Mouse (Mus musculus): Measurements from ENCODE around the gene Tnfsf12. TPM values are rescaled to one million over a fixed set of nuclear protein-coding genes. Genes with fewer than 3 reads are reported as not detected.
"Not testable (repeated sequence)": the region's sequence is repeated elsewhere in the genome, so short reads cannot be mapped to it uniquely, and the experiment has no call there.

Gene Tnfsf12
- polyA plus RNA-seq, 1 experiment from 2014 or later, result 2.6 TPM

GRCm38 (mm10) chr11:69708614-69709265 lies 13.1 kb upstream of the Tnfsf12 start:
- H3K36me3 ChIP-seq (ENCODE audit: control insufficient read depth, insufficient read depth, low read length), result no peaks in the 10 kb centered on the region
- no peaks in the 10 kb centered on the region for H3K27me3 ChIP-seq (ENCODE audit: control insufficient read depth, insufficient read depth, low read length)
- H3K4me2 ChIP-seq (ENCODE audit: low read depth, severe bottlenecking), result no peak overlapping the region
- DNase-seq (ENCODE audit: low spot score) (no peak), ATAC-seq (ENCODE audit: insufficient number of reproducible peaks, low FRiP score, low TSS enrichment, low read depth) (no peak)
- H3K27ac ChIP-seq (replicated peaks; ENCODE audit: low read depth, low read length), result no peak overlapping the region
- H3K9ac ChIP-seq (ENCODE audit: low read length), result no peak overlapping the region
- no peaks in the 10 kb centered on the region for H3K9me3 ChIP-seq (ENCODE audit: control insufficient read depth, low read length)
- H3K4me3 ChIP-seq (ENCODE audit: low read depth, low read length), result no peak overlapping the region
- WGBS, result 66% methylated on average over 3 of the region's 3 CpGs
- H3K4me1 ChIP-seq (ENCODE audit: control insufficient read depth, insufficient read depth, low read length), result peaks cover 8% of the 10 kb centered on the region; the same call in 1 of the 2 replicates

DNA sequence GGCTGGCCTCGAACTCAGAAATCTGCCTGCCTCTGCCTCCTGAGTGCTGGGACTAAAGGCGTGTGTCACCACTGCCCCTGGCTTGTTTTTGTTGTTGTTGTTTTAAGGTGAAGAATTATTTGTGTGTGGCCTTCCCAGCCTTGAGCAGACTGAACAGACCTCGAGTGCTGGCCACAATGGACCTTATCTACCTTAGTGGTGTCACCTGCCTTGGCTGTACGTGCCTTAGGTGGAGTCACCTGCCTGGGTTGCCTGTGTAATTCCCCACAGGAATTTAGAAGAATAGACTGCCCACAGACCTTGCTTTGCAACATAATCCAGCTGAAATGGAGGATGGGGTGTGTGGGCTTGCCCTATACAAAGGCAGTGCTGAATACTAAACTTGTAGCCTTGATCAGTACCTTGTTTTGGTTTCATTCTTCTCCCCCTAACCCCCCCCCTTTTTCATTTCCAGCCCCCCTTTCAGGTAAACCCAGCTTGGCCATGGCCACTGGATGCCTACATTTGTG lies 12.3 kb upstream of the Tnfsf12 start:
- Histone ChIP-seq H3K9me3 (ENCODE audit: control insufficient read depth, low read length) (no peaks in the 10 kb centered on the region), H3K27ac (replicated peaks; ENCODE audit: low read depth, low read length) (no peak overlapping the region), H3K9ac (ENCODE audit: low read length) (no peak overlapping the region), H3K4me2 (ENCODE audit: low read depth, severe bottlenecking) (no peak overlapping the region), H3K36me3 (ENCODE audit: control insufficient read depth, insufficient read depth, low read length) (no peaks in the 10 kb centered on the region), H3K4me1 (ENCODE audit: control insufficient read depth, insufficient read depth, low read length) (peaks cover 8% of the 10 kb centered on the region; the same call in 1 of the 2 replicates), H3K4me3 (ENCODE audit: low read depth, low read length) (no peak overlapping the region), H3K27me3 (ENCODE audit: control insufficient read depth, insufficient read depth, low read length) (no peaks in the 10 kb centered on the region)
- ATAC-seq (ENCODE audit: insufficient number of reproducible peaks, low FRiP score, low TSS enrichment, low read depth), result no peak
- 93% methylated on average over 4 of the region's 4 CpGs for WGBS
- DNase-seq (ENCODE audit: low spot score), result no peak

DNA sequence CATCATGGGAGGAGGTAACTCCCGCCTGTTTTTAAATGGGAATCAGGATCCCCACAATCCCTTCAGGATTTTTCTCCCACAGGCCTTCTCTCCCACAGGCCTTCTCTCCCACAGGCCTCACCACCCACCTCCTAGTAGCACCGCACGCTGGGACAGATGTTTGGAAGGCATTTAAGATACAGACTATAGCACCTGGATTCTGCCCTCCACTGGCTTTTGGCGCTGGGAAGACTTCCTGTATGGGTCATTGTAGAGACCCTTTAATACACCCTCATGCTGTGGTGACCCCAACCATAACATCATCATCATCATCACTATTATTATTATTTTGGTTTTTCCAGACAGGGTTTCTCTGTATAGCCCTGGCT lies 11.8 kb upstream of the Tnfsf12 start:
- no peak overlapping the region for H3K4me3 ChIP-seq (ENCODE audit: low read depth, low read length)
- WGBS, result 90% methylated on average over 4 of the region's 4 CpGs
- peaks cover 8% of the 10 kb centered on the region; the same call in 1 of the 2 replicates for H3K4me1 ChIP-seq (ENCODE audit: control insufficient read depth, insufficient read depth, low read length)
- no peaks in the 10 kb centered on the region for H3K27me3 ChIP-seq (ENCODE audit: control insufficient read depth, insufficient read depth, low read length)
- ATAC-seq (ENCODE audit: insufficient number of reproducible peaks, low FRiP score, low TSS enrichment, low read depth), result no peak
- no peak overlapping the region for H3K27ac ChIP-seq (replicated peaks; ENCODE audit: low read depth, low read length)
- no peak overlapping the region for H3K4me2 ChIP-seq (ENCODE audit: low read depth, severe bottlenecking)
- no peaks in the 10 kb centered on the region for H3K36me3 ChIP-seq (ENCODE audit: control insufficient read depth, insufficient read depth, low read length)
- no peak for DNase-seq (ENCODE audit: low spot score)
- H3K9ac ChIP-seq (ENCODE audit: low read length), result no peak overlapping the region
- no peaks in the 10 kb centered on the region for H3K9me3 ChIP-seq (ENCODE audit: control insufficient read depth, low read length)

DNA sequence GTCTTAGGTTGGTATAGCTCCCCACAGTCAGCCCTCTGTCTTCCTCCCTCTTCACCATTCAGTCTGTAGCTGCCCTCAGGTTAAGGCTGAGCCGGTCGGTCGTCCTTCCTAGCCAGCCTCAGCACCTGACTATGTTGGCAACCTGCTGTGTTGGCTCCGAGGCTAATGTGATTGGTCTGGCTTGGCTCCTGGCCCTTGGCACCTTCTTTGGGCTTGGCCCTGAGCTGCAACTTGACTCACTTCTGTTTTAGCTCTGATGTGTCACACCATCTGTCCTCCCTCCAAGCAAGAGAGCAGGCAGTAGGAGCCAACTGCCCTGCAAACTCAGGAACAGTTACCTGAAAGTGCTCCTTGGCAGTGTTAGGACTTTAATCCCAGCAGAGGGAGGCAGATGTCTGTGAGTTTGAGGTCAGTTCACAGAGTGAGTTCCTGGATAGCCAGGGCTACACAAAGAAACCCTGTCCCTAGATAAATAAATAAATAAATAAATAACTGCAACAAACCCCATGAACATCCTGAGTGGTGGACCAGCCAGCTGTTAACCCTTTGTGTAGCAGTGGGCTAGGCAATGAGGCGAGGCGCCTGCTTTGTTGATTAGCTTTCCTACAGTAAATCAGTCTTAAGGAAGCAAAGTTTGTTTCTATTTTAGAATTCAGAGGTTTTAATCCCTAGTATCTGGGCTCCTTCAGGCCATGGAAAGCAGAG lies 11.3 kb upstream of the Tnfsf12 start:
- no peak for ATAC-seq (ENCODE audit: insufficient number of reproducible peaks, low FRiP score, low TSS enrichment, low read depth)
- Histone ChIP-seq H3K4me2 (ENCODE audit: low read depth, severe bottlenecking) (no peak overlapping the region), H3K36me3 (ENCODE audit: control insufficient read depth, insufficient read depth, low read length) (no peaks in the 10 kb centered on the region), H3K4me3 (ENCODE audit: low read depth, low read length) (no peak overlapping the region), H3K27ac (replicated peaks; ENCODE audit: low read depth, low read length) (no peak overlapping the region), H3K9me3 (ENCODE audit: control insufficient read depth, low read length) (no peaks in the 10 kb centered on the region), H3K4me1 (ENCODE audit: control insufficient read depth, insufficient read depth, low read length) (peaks cover 8% of the 10 kb centered on the region; the same call in 1 of the 2 replicates), H3K27me3 (ENCODE audit: control insufficient read depth, insufficient read depth, low read length) (no peaks in the 10 kb centered on the region), H3K9ac (ENCODE audit: low read length) (no peak overlapping the region)
- 40% methylated on average over 6 of the region's 6 CpGs for WGBS
- DNase-seq (ENCODE audit: low spot score), result no peak

DNA sequence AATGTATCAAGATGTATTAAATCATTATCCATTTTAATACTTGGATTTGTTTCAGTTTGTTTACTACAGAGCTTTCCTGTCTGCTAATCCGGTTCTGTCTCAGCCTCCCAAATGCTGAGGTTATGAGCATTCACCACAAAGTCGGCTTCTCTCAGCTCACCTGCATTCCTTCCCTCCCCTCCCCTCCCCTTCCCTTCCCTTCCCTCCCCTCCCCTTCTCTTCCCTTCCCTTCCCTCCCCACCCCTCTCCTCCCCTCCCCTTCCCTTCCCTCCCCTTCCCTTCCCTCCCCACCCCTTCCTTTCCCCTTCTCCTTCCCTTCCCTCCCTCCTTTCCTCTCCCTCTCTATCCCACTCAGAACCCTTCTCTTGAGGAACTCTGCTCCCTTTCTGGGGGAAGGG lies 9.0 kb upstream of the Tnfsf12 start:
- Histone ChIP-seq H3K27me3 (ENCODE audit: control insufficient read depth, insufficient read depth, low read length) (no peaks in the 10 kb centered on the region), H3K27ac (replicated peaks; ENCODE audit: low read depth, low read length) (no peak overlapping the region), H3K36me3 (ENCODE audit: control insufficient read depth, insufficient read depth, low read length) (no peaks in the 10 kb centered on the region), H3K4me1 (ENCODE audit: control insufficient read depth, insufficient read depth, low read length) (peaks cover 8% of the 10 kb centered on the region; the same call in 1 of the 2 replicates), H3K9ac (ENCODE audit: low read length) (no peak overlapping the region), H3K9me3 (ENCODE audit: control insufficient read depth, low read length) (no peaks in the 10 kb centered on the region), H3K4me2 (ENCODE audit: low read depth, severe bottlenecking) (no peak overlapping the region), H3K4me3 (ENCODE audit: low read depth, low read length) (no peak overlapping the region)
- ATAC-seq (ENCODE audit: insufficient number of reproducible peaks, low FRiP score, low TSS enrichment, low read depth), result no peak
- WGBS, result 45% methylated on average over 2 of the region's 2 CpGs
- DNase-seq (ENCODE audit: low spot score), result no peak

DNA sequence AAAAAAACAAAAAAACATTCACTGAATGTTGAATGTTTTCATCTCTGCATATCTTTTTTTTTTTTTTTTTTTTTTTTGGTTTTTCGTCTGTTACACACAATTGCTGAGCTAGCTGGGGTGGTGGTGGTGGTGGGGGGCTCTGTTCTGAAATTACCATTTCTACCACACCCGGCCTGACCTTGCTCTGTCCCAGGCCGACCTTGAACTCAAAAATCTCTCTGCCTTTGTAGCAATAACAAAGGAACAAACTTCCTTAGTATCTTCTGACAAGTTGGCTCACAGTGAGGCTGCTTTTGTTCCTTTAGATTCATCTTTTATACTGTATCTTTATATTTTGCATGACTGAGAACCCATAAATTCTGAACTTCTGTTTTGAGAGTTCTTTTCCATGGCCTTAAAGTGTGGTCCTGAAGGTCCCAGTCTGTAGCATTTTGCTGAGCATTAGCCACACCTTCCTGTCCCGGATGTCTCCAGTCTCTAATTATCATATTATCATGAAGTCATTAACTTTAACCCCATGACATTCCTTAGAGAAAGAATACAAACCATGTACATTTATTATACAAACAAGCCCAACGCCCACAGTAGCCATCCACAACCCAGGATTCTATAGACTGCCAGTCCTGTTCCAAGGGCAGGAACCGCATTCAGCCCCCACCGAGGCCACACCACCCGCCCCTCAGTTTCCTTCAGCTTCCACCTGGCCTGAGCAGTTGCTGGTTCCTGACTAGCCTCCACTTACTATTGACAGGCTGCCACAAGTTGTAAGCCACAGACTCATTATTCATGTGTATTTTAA lies 8.4 kb upstream of the Tnfsf12 start:
- H3K9me3 ChIP-seq (ENCODE audit: control insufficient read depth, low read length), result no peaks in the 10 kb centered on the region
- ATAC-seq (ENCODE audit: insufficient number of reproducible peaks, low FRiP score, low TSS enrichment, low read depth), result no peak
- peaks cover 3% of the 10 kb centered on the region; the same call in 1 of the 2 replicates for H3K4me1 ChIP-seq (ENCODE audit: control insufficient read depth, insufficient read depth, low read length)
- no peak overlapping the region for H3K4me2 ChIP-seq (ENCODE audit: low read depth, severe bottlenecking)
- H3K27me3 ChIP-seq (ENCODE audit: control insufficient read depth, insufficient read depth, low read length), result no peaks in the 10 kb centered on the region
- 75% methylated on average over 8 of the region's 8 CpGs for WGBS
- H3K27ac ChIP-seq (replicated peaks; ENCODE audit: low read depth, low read length), result no peak overlapping the region
- no peak for DNase-seq (ENCODE audit: low spot score)
- no peak overlapping the region for H3K4me3 ChIP-seq (ENCODE audit: low read depth, low read length)
- H3K36me3 ChIP-seq (ENCODE audit: control insufficient read depth, insufficient read depth, low read length), result no peaks in the 10 kb centered on the region
- no peak overlapping the region for H3K9ac ChIP-seq (ENCODE audit: low read length)

- H3K4me3 ChIP-seq (ENCODE audit: low read depth, low read length); DNase-seq (ENCODE audit: low spot score); H3K4me2 ChIP-seq (ENCODE audit: low read depth, severe bottlenecking); H3K4me1 ChIP-seq (ENCODE audit: control insufficient read depth, insufficient read depth, low read length); H3K9me3 ChIP-seq (ENCODE audit: control insufficient read depth, low read length); H3K9ac ChIP-seq (ENCODE audit: low read length); H3K36me3 ChIP-seq (ENCODE audit: control insufficient read depth, insufficient read depth, low read length); H3K27ac ChIP-seq (replicated peaks; ENCODE audit: low read depth, low read length); H3K27me3 ChIP-seq (ENCODE audit: control insufficient read depth, insufficient read depth, low read length); ATAC-seq (ENCODE audit: insufficient number of reproducible peaks, low FRiP score, low TSS enrichment, low read depth): not testable (repeated sequence)
- WGBS, result 67% methylated on average over 2 of the region's 3 CpGs
Measured at GRCm38 (mm10) chr11:69703381-69703780, 7.7 kb upstream of the Tnfsf12 start.

GRCm38 (mm10) chr11:69702886-69703285 lies 7.2 kb upstream of the Tnfsf12 start:
- not testable (repeated sequence) for ATAC-seq (ENCODE audit: insufficient number of reproducible peaks, low FRiP score, low TSS enrichment, low read depth); H3K9ac ChIP-seq (ENCODE audit: low read length); DNase-seq (ENCODE audit: low spot score); H3K4me2 ChIP-seq (ENCODE audit: low read depth, severe bottlenecking); H3K27me3 ChIP-seq (ENCODE audit: control insufficient read depth, insufficient read depth, low read length); H3K4me3 ChIP-seq (ENCODE audit: low read depth, low read length); H3K9me3 ChIP-seq (ENCODE audit: control insufficient read depth, low read length); H3K4me1 ChIP-seq (ENCODE audit: control insufficient read depth, insufficient read depth, low read length); H3K27ac ChIP-seq (replicated peaks; ENCODE audit: low read depth, low read length); H3K36me3 ChIP-seq (ENCODE audit: control insufficient read depth, insufficient read depth, low read length)
- 94% methylated on average over 10 of the region's 10 CpGs for WGBS
